Mouse (Mus musculus): ENCODE measurements around the gene Dpp7.
A peak's percentile ranks its signal among the peaks of the same experiment; 100 is the strongest.

DNA sequence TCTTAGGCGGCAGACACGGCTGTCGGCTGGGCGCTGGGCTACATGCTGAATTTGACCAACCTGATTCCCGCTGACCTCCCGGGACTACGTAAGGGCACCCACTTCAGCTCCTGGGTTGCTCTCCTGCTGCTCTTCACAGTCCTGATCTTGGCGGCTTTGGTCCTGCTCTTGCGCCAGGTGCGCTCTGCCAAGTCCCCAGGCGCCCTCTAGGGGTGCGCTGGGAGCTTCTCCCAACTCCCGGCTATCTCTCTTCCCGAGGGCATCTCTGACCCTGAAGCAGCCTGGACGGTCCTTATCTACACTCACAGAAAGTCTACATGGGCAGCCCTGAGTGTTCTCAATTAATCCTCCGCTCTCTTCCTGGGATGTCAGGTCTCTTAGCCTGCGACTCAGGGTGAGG, 44.6 kb upstream of the Dpp7 start:
- TF ChIP-seq CTCF (IDR thresholded peaks at IDR 0.05) (peak; percentile 90), EP300 (IDR thresholded peaks at IDR 0.05; ENCODE audit: insufficient read depth, low read depth, low read length) (no peak), POLR2A (IDR thresholded peaks at IDR 0.05; ENCODE audit: insufficient read depth, low read depth, low read length) (no peak)
